Mouse (Mus musculus) CH12.LX (cell line): ENCODE data around the gene Nde1. TPM values are rescaled to one million over a fixed set of nuclear protein-coding genes. Genes with fewer than 3 reads are reported as not detected.

Source experiments
- DNase-seq: peaks from one replicate; pipeline ENCODE4 v3.0.0-alpha.2; 2013; ENCODE audit errors: extremely low read depth
- H3K27ac ChIP-seq: 2 replicates; pipeline ENCODE4 v1.5.1; 2012; ENCODE audit warnings: low read depth, mild to moderate bottlenecking, control low read depth, moderate library complexity; ENCODE audit not compliant: insufficient read depth
- H3K27me3 ChIP-seq: replicated peaks from 2 replicates; pipeline ENCODE3; 2012; ENCODE audit warnings: inconsistent platforms
- H3K36me3 ChIP-seq, 2 experiments: replicated peaks in 1 of 2; 2 replicates each; pipeline versions ENCODE3 to v1.6.1; 2012; ENCODE audit warnings: inconsistent platforms in 1 of 2, low read length in 1 of 2, mild to moderate bottlenecking in 1 of 2, mixed read lengths in 1 of 2, moderate library complexity in 1 of 2; ENCODE audit not compliant: control insufficient read depth in 1 of 2, insufficient read depth in 1 of 2
- H3K4me1 ChIP-seq, 2 experiments: 2 replicates each; pipeline ENCODE4 v1.6.1; 2012; ENCODE audit warnings: inconsistent platforms in 1 of 2, moderate library complexity in 1 of 2; ENCODE audit not compliant: insufficient read depth in 2 of 2, control insufficient read depth in 1 of 2
- H3K4me2 ChIP-seq: 2 replicates; pipeline ENCODE4 v1.6.1; 2012; ENCODE audit warnings: low read depth, mild to moderate bottlenecking, control low read depth; ENCODE audit not compliant: poor library complexity, insufficient read depth, severe bottlenecking
- H3K4me3 ChIP-seq, 3 experiments: fragments of 150-350 bp in 1 of 3; sonication (generic) in 1 of 3; replicated peaks in 1 of 3; 2 replicates each; pipeline versions ENCODE3 to v1.5.1; 2011 to 2012; ENCODE audit warnings: low read depth in 2 of 3, low read length in 2 of 3, mild to moderate bottlenecking in 2 of 3, moderate library complexity in 2 of 3, control low read depth in 1 of 3, improper control_type of control experiment in 1 of 3, inconsistent platforms in 1 of 3, mixed read lengths in 1 of 3; ENCODE audit not compliant: poor library complexity in 1 of 3
- H3K79me2 ChIP-seq: replicated peaks from 2 replicates; pipeline ENCODE4 v1.6.1; 2012; ENCODE audit warnings: mild to moderate bottlenecking, moderate library complexity; ENCODE audit not compliant: control insufficient read depth, poor library complexity, insufficient read depth, severe bottlenecking; ENCODE audit errors: extremely low read depth
- H3K9ac ChIP-seq: 2 replicates; pipeline ENCODE4 v1.6.1; 2012; ENCODE audit warnings: low read depth, mild to moderate bottlenecking, control low read depth, moderate library complexity; ENCODE audit not compliant: insufficient read depth
- H3K9me3 ChIP-seq: replicated peaks from 2 replicates; pipeline ENCODE3; 2012; ENCODE audit warnings: low read length, inconsistent platforms, mixed read lengths
- BHLHE40 ChIP-seq: IDR thresholded peaks from 2 replicates; pipeline ENCODE4 v1.6.1; 2011; ENCODE audit warnings: mild to moderate bottlenecking, low read depth, low read length, improper control_type of control experiment
- CHD1 ChIP-seq: IDR thresholded peaks from 2 replicates; pipeline ENCODE4 v1.6.1; 2012; ENCODE audit warnings: low read depth, low read length, improper control_type of control experiment, inconsistent platforms
- CHD2 ChIP-seq: IDR thresholded peaks from 2 replicates; pipeline ENCODE4 v1.6.1; 2011; ENCODE audit warnings: low read length, improper control_type of control experiment
- CTCF ChIP-seq, 2 experiments: IDR thresholded peaks in 1 of 2; conservative IDR thresholded peaks in 1 of 2; 2 replicates each; pipeline ENCODE4 v1.5.1; 2011 to 2012; ENCODE audit warnings: low read depth in 2 of 2, low read length in 2 of 2, improper control_type of control experiment in 1 of 2, inconsistent platforms in 1 of 2, mild to moderate bottlenecking in 1 of 2, moderate library complexity in 1 of 2
- E2F4 ChIP-seq: IDR thresholded peaks from 2 replicates; pipeline ENCODE4 v1.6.1; 2011; ENCODE audit warnings: low read depth, low read length, improper control_type of control experiment; ENCODE audit not compliant: insufficient replicate concordance
- EP300 ChIP-seq: IDR thresholded peaks from 2 replicates; pipeline ENCODE4 v1.6.1; 2011; ENCODE audit warnings: low read length, improper control_type of control experiment
- ETS1 ChIP-seq: conservative IDR thresholded peaks from 2 replicates; pipeline ENCODE4 v1.6.1; 2012; ENCODE audit warnings: low read depth, mild to moderate bottlenecking, inconsistent platforms, low read length, improper control_type of control experiment, moderate library complexity
- IRF4 ChIP-seq: IDR thresholded peaks from 2 replicates; pipeline ENCODE4 v1.6.1; 2014; ENCODE audit warnings: low read depth, mild to moderate bottlenecking, inconsistent platforms, low read length, improper control_type of control experiment
- JUN ChIP-seq: IDR thresholded peaks from 2 replicates; pipeline ENCODE4 v1.6.1; 2011; ENCODE audit warnings: low read depth, mild to moderate bottlenecking, low read length, improper control_type of control experiment, moderate library complexity; ENCODE audit not compliant: insufficient read depth
- JUND ChIP-seq: conservative IDR thresholded peaks from 2 replicates; pipeline ENCODE4 v1.6.1; 2011; ENCODE audit warnings: low read depth, low read length, improper control_type of control experiment
- MAFK ChIP-seq: IDR thresholded peaks from 2 replicates; pipeline ENCODE4 v1.6.1; 2011; ENCODE audit warnings: low read length, improper control_type of control experiment; ENCODE audit not compliant: insufficient replicate concordance
- MXI1 ChIP-seq: IDR thresholded peaks from 2 replicates; pipeline ENCODE4 v1.6.1; 2011; ENCODE audit warnings: mild to moderate bottlenecking, low read depth, low read length, improper control_type of control experiment
- MYC ChIP-seq: IDR thresholded peaks from 2 replicates; pipeline ENCODE4 v1.6.1; 2011; ENCODE audit warnings: low read depth, mild to moderate bottlenecking, improper control_type of control experiment, low read length
- NRF1 ChIP-seq: IDR thresholded peaks from 2 replicates; pipeline ENCODE4 v1.6.1; 2014; ENCODE audit warnings: low read depth, mild to moderate bottlenecking, inconsistent platforms, low read length, improper control_type of control experiment, moderate library complexity
- POLR2A ChIP-seq: IDR thresholded peaks from 2 replicates; pipeline ENCODE4 v1.6.1; 2011; ENCODE audit warnings: low read depth, mild to moderate bottlenecking, improper control_type of control experiment, low read length
- RCOR1 ChIP-seq: conservative IDR thresholded peaks from 2 replicates; pipeline ENCODE4 v1.6.1; 2012; ENCODE audit warnings: low read depth, mild to moderate bottlenecking, inconsistent platforms, low read length, improper control_type of control experiment
- TBP ChIP-seq: conservative IDR thresholded peaks from 2 replicates; pipeline ENCODE4 v1.6.1; 2011; ENCODE audit warnings: low read depth, low read length, improper control_type of control experiment
- dilution Hi-C: fragments of 300-500 bp; cut with MboI; formaldehyde crosslinking; loops from 2 replicates; pipeline ENCODE4 v1.14.3; 2020; ENCODE audit warnings: low sequenced_read_pairs; ENCODE audit not compliant: extremely low pct_unique_long_range_greater_than_20kb, extremely low pct_ligation_motif_present
- in situ Hi-C: fragments of 300-500 bp; cut with MboI; formaldehyde crosslinking; loops from 3 replicates; pipeline ENCODE4 v1.14.3; 2019; ENCODE audit warnings: low sequenced_read_pairs, low pct_ligation_motif_present, low pct_unique_long_range_greater_than_20kb, mixed read lengths
- polyA plus RNA-seq: library from polyadenylated mRNA; unstranded; fragments of >175 nt; gene quantifications from 2 replicates; pipeline ENCODE4 v1.2.1, GENCODE M21; 2012; ENCODE audit warnings: low read depth; ENCODE audit not compliant: insufficient read length
- total RNA-seq, 2 experiments: library from RNA; depleted of rRNA; stranded (reverse); fragments of 300-350 nt in 1 of 2; fragments of >200 nt in 1 of 2; gene quantifications; 2 replicates each; pipeline ENCODE4 v1.2.3; 2012 to 2014

Nde1 gene
- total and polyA plus RNA-seq, 3 experiments: 62.1 to 104 (median 65.0) TPM

DNA sequence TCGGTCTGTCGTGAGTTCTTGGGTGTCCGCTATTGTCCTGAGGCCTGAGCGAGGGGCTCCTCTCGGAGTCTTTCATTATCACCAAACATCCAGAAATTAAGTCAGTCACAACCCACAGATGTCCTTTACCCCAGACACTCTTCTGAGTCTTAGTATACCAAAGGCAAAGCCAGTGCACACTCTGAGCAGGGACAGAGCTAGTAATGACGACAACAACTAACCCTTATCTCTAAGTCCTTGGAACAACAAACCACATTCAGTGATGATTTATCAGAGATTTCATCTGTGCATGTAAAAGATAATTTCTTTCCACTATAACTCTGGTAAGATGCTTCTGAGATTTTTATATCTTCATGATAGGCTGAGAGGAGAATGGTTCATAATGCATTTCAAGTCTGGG lies 6.8 kb upstream of the Nde1 start:
- no peak overlapping the region for H3K9ac ChIP-seq
- no peaks in the 10 kb centered on the region for H3K27me3 ChIP-seq
- H3K79me2 ChIP-seq: peaks cover 54% of the 10 kb centered on the region
- no peak overlapping the region for H3K27ac ChIP-seq
- H3K4me3 ChIP-seq: no peak overlapping the region
- TF ChIP-seq CHD2: no peak
- no peak for TF ChIP-seq E2F4
- TF ChIP-seq CHD1: no peak
- no peak for TF ChIP-seq MAFK
- no peak for TF ChIP-seq CTCF (conservative IDR thresholded peaks at IDR 0.05 in 1 of 2, IDR thresholded peaks at IDR 0.05 in 1 of 2; ENCODE audit: low read depth in 2 of 2, low read length in 2 of 2)
- TF ChIP-seq ETS1: no peak
- no peak for TF ChIP-seq JUN
- TF ChIP-seq MYC: no peak
- no peak for TF ChIP-seq BHLHE40
- TF ChIP-seq NRF1: no peak
- in situ Hi-C loops: no loop called here
- dilution Hi-C loops: no loop called here
- no peaks in the 10 kb centered on the region for H3K9me3 ChIP-seq
- H3K4me1 ChIP-seq: peaks cover 11 to 45% of the 10 kb centered on the region in 2 experiments
- 0 out of 2 replicates have a peak overlapping the region, but pooled peaks have one; percentile 17 for H3K4me2 ChIP-seq
- H3K36me3 ChIP-seq: peaks cover 29 to 51% of the 10 kb centered on the region in 2 experiments
- DNase-seq: no peak

DNA sequence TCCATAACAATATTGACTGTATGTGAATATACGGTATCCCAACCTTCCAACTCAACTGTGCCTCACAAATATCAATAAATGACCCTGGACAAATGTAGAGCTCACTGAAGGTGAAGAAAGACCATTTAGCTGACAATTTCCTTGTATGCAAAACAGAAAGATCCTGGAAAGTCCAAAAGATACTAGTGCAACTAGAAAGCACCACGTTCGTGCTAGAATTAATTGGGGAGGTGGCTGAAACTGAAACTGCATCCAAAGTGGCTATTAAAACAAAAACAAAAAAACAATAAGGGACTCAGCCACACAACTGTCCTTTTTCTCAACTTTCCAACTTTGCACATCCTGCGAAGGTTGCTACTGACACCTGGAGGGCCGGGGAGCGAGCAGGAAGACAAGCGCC lies 4.5 kb upstream of the Nde1 start:
- dilution Hi-C loops: no loop called here
- DNase-seq: peak; percentile 35
- Histone ChIP-seq H3K9me3 (no peaks in the 10 kb centered on the region), H3K9ac (peak overlapping the region; percentile 97), H3K4me3 (peak overlapping the region; percentile 83 to 98 (median 87)), H3K27ac (peak overlapping the region; percentile 78; the same call in 1 of the 2 replicates), H3K79me2 (peaks cover 46% of the 10 kb centered on the region), H3K27me3 (no peaks in the 10 kb centered on the region), H3K36me3 (peaks cover 10 to 28% of the 10 kb centered on the region in 2 experiments), H3K4me2 (peak overlapping the region; percentile 95; the same call in 1 of the 2 replicates), H3K4me1 (peaks cover 11 to 50% of the 10 kb centered on the region in 2 experiments)
- TF ChIP-seq TBP: 0 out of 2 replicates have a peak, but pooled peaks have one; percentile 4
- TF ChIP-seq MXI1: 0 out of 2 replicates have a peak, but pooled peaks have one; percentile 2
- peak; percentile 73 for TF ChIP-seq IRF4
- TF ChIP-seq JUND: no peak
- peak; percentile 28; the same call in 1 of the 2 replicates for TF ChIP-seq EP300
- no peak for TF ChIP-seq POLR2A
- 0 out of 2 replicates have a peak, but pooled peaks have one; percentile 12 for TF ChIP-seq MAFK
- TF ChIP-seq CHD2: no peak
- TF ChIP-seq BHLHE40: peak; percentile 66; the same call in 1 of the 2 replicates
- TF ChIP-seq CHD1: no peak
- TF ChIP-seq RCOR1: 0 out of 2 replicates have a peak, but pooled peaks have one; percentile 51
- in situ Hi-C loops: no loop called here
